Mouse (Mus musculus) neural tube, embryonic 10.5 days (tissue): ENCODE measurements at regions not wholly inside any gene's neighbourhood (a gene's known extent, or its start where the extent isn't known, plus 50 kb on each side); places are given as distances from the start of the nearest gene placed in this dataset.

Source experiments
- DNase-seq: peaks from one replicate; pipeline ENCODE4 v3.0.0-alpha.2; 2017; ENCODE audit warnings: low spot score; ENCODE audit errors: extremely low spot score

GRCm38 (mm10) chr4:154782291-154782690 is 55.0 kb upstream of the Ttc34 start:
- no peak for DNase-seq

DNA sequence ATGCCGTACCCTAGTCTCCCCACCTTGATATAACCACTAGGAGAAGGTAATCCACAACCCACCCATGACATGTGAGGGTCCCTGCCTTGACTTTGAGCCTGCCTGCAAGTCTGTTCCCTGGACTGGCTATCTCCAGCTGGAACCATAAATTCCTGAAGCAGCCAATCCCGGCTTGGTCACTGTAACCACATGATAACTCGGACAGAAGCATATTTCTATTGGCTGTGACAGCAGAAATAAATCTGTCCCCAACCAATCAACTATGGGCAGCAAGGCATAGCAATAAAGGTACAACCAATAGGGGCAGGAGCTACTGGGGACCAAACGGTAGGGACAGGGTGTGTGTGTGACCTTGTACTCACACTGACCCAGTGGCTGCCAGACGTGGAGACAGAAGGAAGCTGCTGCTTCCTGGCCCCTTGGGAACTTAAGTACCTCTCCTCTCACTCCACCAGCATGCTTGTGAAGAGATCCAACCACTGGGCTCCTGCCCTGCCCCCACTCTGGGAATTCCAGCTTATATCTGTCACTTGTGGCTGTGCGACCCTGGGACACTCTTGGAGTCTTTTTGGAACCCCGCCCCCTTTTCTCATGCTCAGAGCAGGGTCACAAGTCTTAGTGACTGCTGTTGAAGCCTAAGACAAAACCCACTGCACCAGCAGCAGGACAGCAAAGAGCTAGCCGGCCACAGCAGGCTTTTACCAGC is 51.8 kb upstream of the Ttc34 start:
- no peak for DNase-seq

DNA sequence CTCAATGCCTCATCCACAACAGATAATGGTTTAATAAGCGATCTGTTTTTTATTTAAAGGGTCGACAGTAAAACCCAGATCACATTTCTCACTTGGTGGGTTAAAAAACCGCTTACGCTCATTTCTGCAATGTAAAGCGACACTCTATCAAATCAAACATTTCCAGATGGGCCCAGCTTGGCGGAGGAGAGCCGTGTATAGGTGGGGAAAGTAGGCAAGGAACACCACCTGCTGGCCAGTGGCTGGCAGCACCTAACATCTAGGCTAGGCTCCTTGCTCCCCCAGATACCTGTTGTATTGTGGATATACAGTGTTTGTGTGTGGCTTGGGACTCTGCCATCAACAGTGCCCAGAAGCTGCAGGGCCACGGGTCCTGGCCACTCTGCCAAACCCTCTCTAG is 50.1 kb upstream of the Ttc34 start:
- DNase-seq: peak; percentile 32
